Mouse (Mus musculus) stomach, postnatal 0 days (tissue): ENCODE measurements around the gene Adgrg6. TPM values are rescaled to one million over a fixed set of nuclear protein-coding genes. Genes with fewer than 3 reads are reported as not detected.
A peak's percentile ranks its signal among the peaks of the same experiment; 100 is the strongest.

Experiments used
- ATAC-seq: fragments of 200-750 bp; cut with Nextera tagmentation; 2 replicates; pipeline ENCODE4 v1.8.0; 2017; ENCODE audit not compliant: low FRiP score, low TSS enrichment
- DNase-seq: peaks from one replicate; pipeline ENCODE4 v3.0.0-alpha.2; 2016; ENCODE audit warnings: low spot score
- H3K27ac ChIP-seq: fragments of 300-500 bp; sonication (generic); replicated peaks from 2 replicates; pipeline ENCODE4 v1.5.1; 2014; ENCODE audit warnings: mild to moderate bottlenecking, control low read depth
- H3K27me3 ChIP-seq: fragments of 300-500 bp; sonication (generic); 2 replicates; pipeline ENCODE4 v1.6.1; 2014; ENCODE audit warnings: low read length; ENCODE audit not compliant: control insufficient read depth, insufficient read depth
- H3K36me3 ChIP-seq: fragments of 300-500 bp; sonication (generic); 2 replicates; pipeline ENCODE4 v1.6.1; 2014; ENCODE audit warnings: low read length, mixed read lengths; ENCODE audit not compliant: control insufficient read depth, insufficient read depth
- H3K4me1 ChIP-seq: fragments of 300-500 bp; sonication (generic); replicated peaks from 2 replicates; pipeline ENCODE4 v1.6.1; 2014; ENCODE audit warnings: antibody characterized with exemption; ENCODE audit not compliant: control insufficient read depth, insufficient read depth
- H3K4me2 ChIP-seq: fragments of 300-500 bp; sonication (generic); replicated peaks from 2 replicates; pipeline ENCODE4 v1.6.1; 2014; ENCODE audit warnings: low read depth, mild to moderate bottlenecking, control low read depth, moderate library complexity
- H3K4me3 ChIP-seq: fragments of 300-500 bp; sonication (generic); 2 replicates; pipeline ENCODE4 v1.5.1; 2014; ENCODE audit warnings: low read depth, low read length, control low read depth
- H3K9ac ChIP-seq: fragments of 300-500 bp; sonication (generic); 2 replicates; pipeline ENCODE4 v1.6.1; 2014; ENCODE audit warnings: mild to moderate bottlenecking, low read length, control low read depth, mixed read lengths
- H3K9me3 ChIP-seq: fragments of 300-500 bp; sonication (generic); 2 replicates; pipeline ENCODE4 v1.6.1; 2016; ENCODE audit warnings: low read length; ENCODE audit not compliant: control insufficient read depth
- CTCF ChIP-seq: IDR thresholded peaks from 2 replicates; pipeline ENCODE4 v1.5.1; 2016; ENCODE audit warnings: antibody characterized with exemption, low read depth, mild to moderate bottlenecking, moderate library complexity
- EP300 ChIP-seq: optimal IDR thresholded peaks from 2 replicates; pipeline ENCODE3; 2016; ENCODE audit warnings: antibody characterized with exemption
- WGBS: fragments of 180-500 bp; shearing (Covaris S2); extraction: QIAGEN DNeasy Blood & Tissue Kit; methylation state at CpG from one replicate; pipeline ENCODE4 v1.1.7; 2014; 5-methylcytosine and 5-hydroxymethylcytosine counted together
- polyA plus RNA-seq: library from polyadenylated mRNA; unstranded; fragments of >200 nt; fragmentation: Nextera tagmentation; extraction: Ambion mirVana; gene quantifications from 2 replicates; pipeline ENCODE4 v1.2.1, GENCODE M21; 2015

The Adgrg6 gene
- polyA plus RNA-seq, 1 experiment from 2014 or later, result 8.1 TPM

- no peak overlapping the region for H3K27ac ChIP-seq
Measured at GRCm38 (mm10) chr10:14454481-14454880, 91.0 kb downstream of the Adgrg6 start.

DNA sequence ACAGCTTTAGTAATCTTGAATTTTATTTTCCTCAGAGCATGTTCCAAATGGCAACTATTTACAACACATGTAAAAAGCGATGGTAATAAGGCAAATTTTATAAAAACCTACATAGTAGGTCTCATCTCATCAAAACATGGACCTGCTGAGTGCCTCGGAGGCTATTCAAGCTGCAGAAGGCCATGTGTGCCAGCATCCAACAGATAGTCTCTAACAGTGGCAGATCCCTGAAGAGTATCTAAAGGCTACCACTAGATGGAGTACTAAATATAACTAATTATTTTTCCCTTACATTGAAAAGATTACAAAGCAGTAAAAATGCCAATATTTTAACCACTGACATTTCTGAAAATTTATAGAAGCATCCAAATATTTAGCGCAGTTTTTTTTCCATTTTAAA, 93.6 kb downstream of the Adgrg6 start:
- DNase-seq (no peak), ATAC-seq (no peak)
- H3K9me3 ChIP-seq, result no peaks in the 10 kb centered on the region
- H3K4me1 ChIP-seq, result no peaks in the 10 kb centered on the region
- TF ChIP-seq EP300 (no peak), CTCF (peak; percentile 72)
- no peaks in the 10 kb centered on the region for H3K27me3 ChIP-seq
- H3K4me3 ChIP-seq, result no peak overlapping the region
- H3K27ac ChIP-seq, result no peak overlapping the region
- H3K36me3 ChIP-seq, result no peaks in the 10 kb centered on the region
- WGBS, result 25% methylated on average over 3 of the region's 3 CpGs
- no peak overlapping the region for H3K4me2 ChIP-seq
- H3K9ac ChIP-seq, result no peak overlapping the region

More at GRCm38 (mm10) chr10:14454481-14454880, 91.0 kb downstream of the Adgrg6 start:
- no peak for TF ChIP-seq EP300
- no peak for TF ChIP-seq CTCF
- WGBS, result 66% methylated on average over 4 of the region's 4 CpGs
- Histone ChIP-seq H3K4me1 (no peaks in the 10 kb centered on the region), H3K9ac (no peak overlapping the region), H3K36me3 (no peaks in the 10 kb centered on the region), H3K27me3 (no peaks in the 10 kb centered on the region), H3K9me3 (no peaks in the 10 kb centered on the region), H3K4me3 (no peak overlapping the region), H3K4me2 (no peak overlapping the region)
- DNase-seq (no peak), ATAC-seq (no peak)

DNA sequence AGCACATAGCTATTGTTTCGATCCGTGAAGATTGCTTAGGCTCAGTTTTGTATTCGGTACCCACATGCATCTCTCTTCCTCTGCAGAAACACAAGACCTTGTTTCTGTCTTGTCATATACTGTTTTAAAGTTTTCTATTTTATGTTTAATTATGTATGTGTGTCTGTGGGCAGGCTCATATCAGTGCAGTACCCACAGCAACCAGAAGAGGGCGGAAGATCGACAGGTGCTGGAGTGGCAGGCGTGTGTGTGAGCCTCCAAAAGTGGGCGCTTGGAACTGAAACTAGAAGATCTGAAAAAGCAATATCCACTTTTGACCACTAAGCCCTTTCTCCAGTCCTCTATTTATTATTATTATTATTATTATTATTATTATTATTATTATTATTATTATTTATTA, 95.4 kb downstream of the Adgrg6 start:
- H3K4me3 ChIP-seq, result no peak overlapping the region
- TF ChIP-seq EP300 (no peak), CTCF (peak; percentile 64)
- H3K9ac ChIP-seq, result no peak overlapping the region
- H3K36me3 ChIP-seq, result no peaks in the 10 kb centered on the region
- no peak overlapping the region for H3K27ac ChIP-seq
- no peaks in the 10 kb centered on the region for H3K9me3 ChIP-seq
- H3K27me3 ChIP-seq, result no peaks in the 10 kb centered on the region
- ATAC-seq (no peak), DNase-seq (peak; percentile 24)
- no peak overlapping the region for H3K4me2 ChIP-seq
- H3K4me1 ChIP-seq, result no peaks in the 10 kb centered on the region
- 74% methylated on average over 7 of the region's 7 CpGs for WGBS

DNA sequence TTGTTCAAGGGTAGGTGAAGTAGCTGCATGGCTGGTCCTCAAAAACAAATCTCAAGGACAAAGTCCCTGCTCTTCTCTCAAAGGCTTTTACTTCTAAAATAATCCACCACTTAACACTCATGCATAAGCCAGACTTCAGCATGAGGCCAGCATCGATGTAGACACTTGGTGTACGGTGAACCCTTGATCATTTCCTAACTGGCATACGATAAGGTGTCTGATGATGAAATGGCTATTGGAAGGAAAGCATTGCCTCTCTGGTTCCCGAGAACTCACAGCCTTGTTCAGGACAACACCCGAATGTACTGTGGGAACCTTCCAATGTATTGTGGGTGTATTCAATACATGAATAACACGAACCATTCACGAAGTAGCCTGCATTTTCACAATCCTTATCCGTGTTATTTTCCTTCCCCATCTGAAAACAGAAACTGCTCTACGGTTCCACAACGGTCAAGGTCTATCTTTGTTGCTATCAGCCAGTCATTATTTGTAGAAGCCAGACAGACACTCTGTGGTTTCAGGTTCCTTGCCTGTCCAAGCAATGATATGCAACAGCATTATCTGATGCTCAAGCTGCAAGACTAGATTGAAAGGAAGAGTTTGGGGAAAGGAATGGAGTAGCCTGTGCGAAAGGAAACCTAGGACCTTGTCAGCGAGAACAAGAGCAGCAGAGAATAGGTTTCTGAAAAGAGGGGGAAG, 99.7 kb downstream of the Adgrg6 start:
- no peak for DNase-seq

GRCm38 (mm10) chr10:14440860-14441579, 104.4 kb downstream of the Adgrg6 start:
- H3K36me3 ChIP-seq, result no peaks in the 10 kb centered on the region
- TF ChIP-seq EP300 (no peak), CTCF (no peak)
- H3K27me3 ChIP-seq, result no peaks in the 10 kb centered on the region
- H3K4me2 ChIP-seq, result no peak overlapping the region
- WGBS, result 83% methylated on average over 9 of the region's 9 CpGs
- ATAC-seq (no peak), DNase-seq (no peak)
- H3K9ac ChIP-seq, result no peak overlapping the region
- H3K4me1 ChIP-seq, result no peaks in the 10 kb centered on the region
- H3K9me3 ChIP-seq, result no peaks in the 10 kb centered on the region
- no peak overlapping the region for H3K4me3 ChIP-seq
- H3K27ac ChIP-seq, result no peak overlapping the region

More for the DNA sequence above, 99.7 kb downstream of the Adgrg6 start:
- 82% methylated on average over 12 of the region's 12 CpGs for WGBS
- no peak for TF ChIP-seq EP300
- TF ChIP-seq CTCF, result no peak
- H3K27ac ChIP-seq, result no peak overlapping the region
- H3K27me3 ChIP-seq, result no peaks in the 10 kb centered on the region
- no peaks in the 10 kb centered on the region for H3K4me1 ChIP-seq
- H3K9me3 ChIP-seq, result no peaks in the 10 kb centered on the region
- H3K9ac ChIP-seq, result no peak overlapping the region
- no peak overlapping the region for H3K4me2 ChIP-seq
- ATAC-seq, result no peak
- H3K4me3 ChIP-seq, result no peak overlapping the region
- no peaks in the 10 kb centered on the region for H3K36me3 ChIP-seq

DNA sequence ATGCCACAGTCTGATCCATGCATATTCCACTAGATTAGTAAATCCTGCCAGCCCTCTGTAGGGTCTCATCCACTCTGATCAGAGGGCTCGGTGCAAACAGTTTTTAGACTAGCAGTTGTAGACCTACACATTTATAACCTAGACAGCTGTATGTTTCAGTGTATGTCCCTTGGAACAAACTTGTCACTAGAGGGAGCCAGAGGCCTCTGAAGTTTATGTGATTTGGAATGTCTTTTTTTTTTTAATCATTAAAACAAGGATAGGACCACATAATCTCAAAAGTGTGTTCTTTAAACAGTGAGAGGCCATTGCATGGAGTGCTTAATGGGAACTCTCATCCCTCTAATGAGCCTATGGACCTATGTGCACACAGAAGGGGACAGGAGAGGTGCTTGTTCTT, 141.4 kb downstream of the Adgrg6 start:
- H3K4me1 ChIP-seq, result no peaks in the 10 kb centered on the region
- H3K4me3 ChIP-seq, result no peak overlapping the region
- TF ChIP-seq EP300 (no peak), CTCF (peak; percentile 72)
- H3K27ac ChIP-seq, result no peak overlapping the region
- no peak overlapping the region for H3K9ac ChIP-seq
- no peak for ATAC-seq
- 46% methylated on average over 1 of the region's 1 CpGs for WGBS
- no peaks in the 10 kb centered on the region for H3K9me3 ChIP-seq
- H3K36me3 ChIP-seq, result no peaks in the 10 kb centered on the region
- H3K27me3 ChIP-seq, result no peaks in the 10 kb centered on the region
- DNase-seq, result no peak
- H3K4me2 ChIP-seq, result no peak overlapping the region
